Mouse (Mus musculus): ENCODE measurements around the gene Pde3b. TPM values are rescaled to one million over a fixed set of nuclear protein-coding genes. Genes with fewer than 3 reads are reported as not detected.
A peak's percentile ranks its signal among the peaks of the same experiment; 100 is the strongest.
"Not testable (repeated sequence)": the region's sequence is repeated elsewhere in the genome, so short reads cannot be mapped to it uniquely, and the experiment has no call there.

Gene Pde3b
- total and polyA plus RNA-seq, 2 experiments from 2014 or later, result 1.9 to 7.5 TPM

GRCm38 (mm10) chr7:114508879-114509278, 93.8 kb downstream of the Pde3b start:
- TF ChIP-seq CTCF (IDR thresholded peaks at IDR 0.05; ENCODE audit: low read depth) (no peak), EP300 (IDR thresholded peaks at IDR 0.05; ENCODE audit: low read depth) (no peak)
- H3K9ac ChIP-seq (replicated peaks; ENCODE audit: low read depth, low read length), result no peak overlapping the region
- no peaks in the 10 kb centered on the region for H3K9me3 ChIP-seq (replicated peaks; ENCODE audit: control insufficient read depth, low read length)
- no peak overlapping the region for H3K4me2 ChIP-seq (ENCODE audit: low read depth, low read length)
- 84% methylated on average over 2 of the region's 2 CpGs for WGBS
- ATAC-seq (ENCODE audit: insufficient read depth, low read depth), result no peak
- no peak overlapping the region for H3K27ac ChIP-seq (ENCODE audit: low read depth)
- H3K27me3 ChIP-seq (ENCODE audit: control insufficient read depth, insufficient read depth, low read length), result no peaks in the 10 kb centered on the region
- DNase-seq (ENCODE audit: low spot score), result no peak
- no peaks in the 10 kb centered on the region for H3K4me1 ChIP-seq (ENCODE audit: control insufficient read depth, insufficient read depth)
- no peak overlapping the region for H3K4me3 ChIP-seq (ENCODE audit: low read depth, low read length)
- H3K36me3 ChIP-seq (replicated peaks; ENCODE audit: control insufficient read depth, insufficient read depth, low read length), result no peaks in the 10 kb centered on the region

- Histone ChIP-seq H3K4me2 (ENCODE audit: low read depth, low read length) (no peak overlapping the region), H3K9ac (replicated peaks; ENCODE audit: low read depth, low read length) (no peak overlapping the region), H3K27me3 (ENCODE audit: control insufficient read depth, insufficient read depth, low read length) (no peaks in the 10 kb centered on the region), H3K27ac (ENCODE audit: low read depth) (no peak overlapping the region), H3K4me1 (ENCODE audit: control insufficient read depth, insufficient read depth) (no peaks in the 10 kb centered on the region; the same call in 1 of the 2 replicates), H3K4me3 (ENCODE audit: low read depth, low read length) (no peak overlapping the region), H3K9me3 (replicated peaks; ENCODE audit: control insufficient read depth, low read length) (no peaks in the 10 kb centered on the region), H3K36me3 (replicated peaks; ENCODE audit: control insufficient read depth, insufficient read depth, low read length) (no peaks in the 10 kb centered on the region)
- 95% methylated on average over 1 of the region's 1 CpGs for WGBS
- TF ChIP-seq CTCF (IDR thresholded peaks at IDR 0.05; ENCODE audit: low read depth), result no peak
- no peak for TF ChIP-seq EP300 (IDR thresholded peaks at IDR 0.05; ENCODE audit: low read depth)
- DNase-seq (ENCODE audit: low spot score), result no peak
- no peak for ATAC-seq (ENCODE audit: insufficient read depth, low read depth)
These were observed 105.0 kb downstream of the Pde3b start for GRCm38 (mm10) chr7:114520122-114520521.

GRCm38 (mm10) chr7:114526245-114526644, 111.2 kb downstream of the Pde3b start:
- Histone ChIP-seq H3K4me2 (ENCODE audit: low read depth, low read length) (no peak overlapping the region), H3K36me3 (replicated peaks; ENCODE audit: control insufficient read depth, insufficient read depth, low read length) (no peaks in the 10 kb centered on the region)
- peak; percentile 11 for DNase-seq (ENCODE audit: low spot score)

GRCm38 (mm10) chr7:114536179-114536578, 121.1 kb downstream of the Pde3b start:
- no peak for DNase-seq (ENCODE audit: low spot score)
- H3K36me3 ChIP-seq (replicated peaks; ENCODE audit: control insufficient read depth, insufficient read depth, low read length), result peaks cover 4% of the 10 kb centered on the region; the same call in 1 of the 2 replicates
- H3K9me3 ChIP-seq (replicated peaks; ENCODE audit: control insufficient read depth, low read length), result no peaks in the 10 kb centered on the region
- no peak overlapping the region for H3K4me2 ChIP-seq (ENCODE audit: low read depth, low read length)
- WGBS, result 88% methylated on average over 1 of the region's 1 CpGs
- no peak overlapping the region for H3K4me3 ChIP-seq (ENCODE audit: low read depth, low read length)
- H3K9ac ChIP-seq (replicated peaks; ENCODE audit: low read depth, low read length), result no peak overlapping the region
- no peaks in the 10 kb centered on the region for H3K27me3 ChIP-seq (ENCODE audit: control insufficient read depth, insufficient read depth, low read length)
- ATAC-seq (ENCODE audit: insufficient read depth, low read depth), result no peak
- TF ChIP-seq CTCF (IDR thresholded peaks at IDR 0.05; ENCODE audit: low read depth) (no peak), EP300 (IDR thresholded peaks at IDR 0.05; ENCODE audit: low read depth) (no peak)
- no peak overlapping the region for H3K27ac ChIP-seq (ENCODE audit: low read depth)
- H3K4me1 ChIP-seq (ENCODE audit: control insufficient read depth, insufficient read depth), result no peaks in the 10 kb centered on the region

More at GRCm38 (mm10) chr7:114526245-114526644, 111.2 kb downstream of the Pde3b start:
- no peak for ATAC-seq (ENCODE audit: insufficient read depth, low read depth)
- TF ChIP-seq CTCF (IDR thresholded peaks at IDR 0.05; ENCODE audit: low read depth) (no peak), EP300 (IDR thresholded peaks at IDR 0.05; ENCODE audit: low read depth) (no peak)
- WGBS, result 77% methylated on average over 1 of the region's 1 CpGs
- H3K4me1 ChIP-seq (ENCODE audit: control insufficient read depth, insufficient read depth), result no peaks in the 10 kb centered on the region
- no peak overlapping the region for H3K9ac ChIP-seq (replicated peaks; ENCODE audit: low read depth, low read length)
- H3K9me3 ChIP-seq (replicated peaks; ENCODE audit: control insufficient read depth, low read length), result no peaks in the 10 kb centered on the region
- no peak overlapping the region for H3K27ac ChIP-seq (ENCODE audit: low read depth)
- no peaks in the 10 kb centered on the region for H3K27me3 ChIP-seq (ENCODE audit: control insufficient read depth, insufficient read depth, low read length)
- H3K4me3 ChIP-seq (ENCODE audit: low read depth, low read length), result no peak overlapping the region

GRCm38 (mm10) chr7:114562531-114563241, 147.6 kb downstream of the Pde3b start, which contains the start of gene Cyp2r1:
Gene Cyp2r1 (minus strand): TSS chr7:114562972.
- no peaks in the 10 kb centered on the region for H3K27me3 ChIP-seq (ENCODE audit: control insufficient read depth, insufficient read depth, low read length)
- no peaks in the 10 kb centered on the region for H3K9me3 ChIP-seq (replicated peaks; ENCODE audit: control insufficient read depth, low read length)
- no peaks in the 10 kb centered on the region for H3K4me1 ChIP-seq (ENCODE audit: control insufficient read depth, insufficient read depth)
- 1% methylated on average over 56 of the region's 56 CpGs for WGBS
- H3K9ac ChIP-seq (replicated peaks; ENCODE audit: low read depth, low read length), result peak within 1 kb of the TSS; percentile 57
- H3K4me3 ChIP-seq (ENCODE audit: low read depth, low read length), result peak within 1 kb of the TSS; percentile 60
- peak within 1 kb of the TSS; percentile 81 for H3K4me2 ChIP-seq (ENCODE audit: low read depth, low read length)
- no peak for TF ChIP-seq EP300 (IDR thresholded peaks at IDR 0.05; ENCODE audit: low read depth)
- TF ChIP-seq CTCF (IDR thresholded peaks at IDR 0.05; ENCODE audit: low read depth), result peak; percentile 33; the same call in 1 of the 2 replicates
- H3K36me3 ChIP-seq (replicated peaks; ENCODE audit: control insufficient read depth, insufficient read depth, low read length), result no peaks in the 10 kb centered on the region
- H3K27ac ChIP-seq (ENCODE audit: low read depth), result peak within 1 kb of the TSS; percentile 89
- ATAC-seq (ENCODE audit: insufficient read depth, low read depth) (peak; percentile 100), DNase-seq (ENCODE audit: low spot score) (peak; percentile 89)

- not testable (repeated sequence) for H3K27me3 ChIP-seq (ENCODE audit: control insufficient read depth, insufficient read depth, low read length); H3K4me2 ChIP-seq (ENCODE audit: low read depth, low read length); ATAC-seq (ENCODE audit: insufficient read depth, low read depth); DNase-seq (ENCODE audit: low spot score); H3K4me1 ChIP-seq (ENCODE audit: control insufficient read depth, insufficient read depth); H3K9me3 ChIP-seq (replicated peaks; ENCODE audit: control insufficient read depth, low read length); H3K36me3 ChIP-seq (replicated peaks; ENCODE audit: control insufficient read depth, insufficient read depth, low read length); H3K9ac ChIP-seq (replicated peaks; ENCODE audit: low read depth, low read length); H3K27ac ChIP-seq (ENCODE audit: low read depth); H3K4me3 ChIP-seq (ENCODE audit: low read depth, low read length)
- 87% methylated on average over 4 of the region's 4 CpGs for WGBS
These were observed 158.8 kb downstream of the Pde3b start for GRCm38 (mm10) chr7:114573866-114574265.
